Mouse (Mus musculus) ES-Bruce4 (cell line): ENCODE measurements around the gene Inka2.

Source experiments
- CTCF ChIP-seq: IDR thresholded peaks from one replicate; pipeline ENCODE4 v1.8.1; 2011; ENCODE audit warnings: low read depth, low read length
- EP300 ChIP-seq: IDR thresholded peaks from 2 replicates; pipeline ENCODE4 v1.6.1; 2011; ENCODE audit warnings: low read depth, low read length; ENCODE audit not compliant: insufficient read depth
- POLR2A ChIP-seq: IDR thresholded peaks from one replicate; pipeline ENCODE4 v1.8.1; 2011; ENCODE audit warnings: low read length; ENCODE audit not compliant: insufficient read depth

- no peak for TF ChIP-seq POLR2A
- TF ChIP-seq EP300 = no peak
- no peak for TF ChIP-seq CTCF
These were observed 12.1 kb downstream of the Inka2 start for GRCm38 (mm10) chr3:105716353-105717000.
